Mouse (Mus musculus) B cell, adult (primary cell): ENCODE results near the gene Zyg11a. TPM values are rescaled to one million over a fixed set of nuclear protein-coding genes. Genes with fewer than 3 reads are reported as not detected.

Experiments used
- total RNA-seq: library from RNA; stranded (reverse); gene quantifications from 4 replicates; pipeline ENCODE4 v1.2.4, GENCODE M21; 2023; ENCODE audit not compliant: inconsistent age

Gene Zyg11a
- total RNA-seq: not detected in 4 replicates

DNA sequence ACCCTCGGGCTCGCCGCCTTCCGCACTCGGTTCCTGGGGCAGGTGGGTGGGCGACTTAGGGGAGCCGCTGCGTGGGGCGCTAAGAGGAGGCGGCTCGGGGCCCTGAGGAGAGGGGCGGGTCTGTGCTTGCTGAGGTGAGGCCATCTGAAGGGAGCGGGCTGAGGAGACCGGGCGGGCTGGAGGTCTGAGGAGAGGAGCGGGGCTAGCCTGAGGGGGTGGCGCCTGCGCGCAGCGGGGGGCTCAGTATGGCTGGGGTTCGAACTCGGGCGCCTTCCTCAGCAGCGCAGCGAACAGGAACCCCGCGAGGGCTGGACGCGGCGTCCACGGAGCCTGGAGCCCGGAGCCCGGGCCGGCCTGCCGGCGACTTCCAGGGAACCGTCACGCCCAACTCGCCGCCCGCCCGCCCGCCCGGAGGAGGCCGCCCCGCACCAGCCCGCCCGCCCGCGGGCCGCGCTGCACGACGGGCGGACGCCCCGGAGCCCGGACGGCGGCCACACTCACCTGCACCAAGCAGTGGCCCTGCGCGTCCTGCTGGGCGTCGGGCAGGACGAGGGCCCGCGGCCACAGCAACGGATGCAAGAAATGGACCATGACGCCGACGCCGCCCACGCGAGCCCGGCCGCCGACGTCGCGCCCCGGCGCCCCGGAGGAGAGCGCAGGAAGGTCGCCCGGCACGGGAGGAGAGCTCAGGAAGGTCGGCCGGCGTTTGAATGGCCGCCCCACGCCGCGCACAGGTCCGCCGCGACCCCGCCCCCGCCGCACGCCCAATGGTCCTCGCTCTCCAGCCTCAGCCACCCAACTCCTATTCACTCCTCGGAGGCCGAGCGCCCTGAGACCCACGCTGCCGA is at the start of gene Zyg11a:
Gene Zyg11a (minus strand): TSS at position 717 of the 848 bp plus-strand sequence.

DNA sequence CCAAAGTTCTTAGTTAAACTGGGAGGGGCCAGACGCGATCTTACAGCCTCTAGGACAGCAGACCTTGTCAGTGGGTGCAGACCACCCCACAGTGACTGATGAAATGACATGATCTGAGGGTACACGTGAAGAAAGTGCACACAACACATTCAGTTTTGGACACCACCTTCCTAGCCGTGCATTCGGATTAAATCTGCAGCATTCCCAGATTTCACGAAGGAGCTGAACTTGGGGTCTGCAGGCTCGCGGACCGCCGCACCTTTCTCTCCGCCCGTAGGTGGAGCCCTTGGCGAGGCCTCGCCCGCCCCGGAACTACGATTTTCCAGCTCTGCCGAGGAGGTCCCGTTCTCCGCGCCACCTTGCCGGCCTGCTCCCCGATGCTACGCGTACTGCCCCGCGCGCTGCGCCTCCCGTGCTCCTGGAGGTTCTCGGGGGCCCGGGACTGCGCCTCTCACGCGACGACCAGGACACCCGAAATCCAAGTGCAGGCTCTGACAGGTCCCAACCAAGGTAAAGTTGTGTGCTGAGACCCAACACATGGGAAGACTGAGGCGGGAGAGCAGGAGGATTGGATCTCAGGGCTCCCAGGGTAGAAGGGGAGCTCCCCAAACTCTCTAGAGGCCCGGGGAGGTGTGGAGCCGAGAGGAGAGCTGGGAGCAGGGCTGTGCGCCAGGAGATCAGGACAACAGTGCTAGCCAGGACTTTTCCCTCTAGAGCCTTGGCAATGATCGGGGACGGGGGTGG is 52.5 kb downstream of the Zyg11a start, which contains the start of gene Echdc2:
Gene Echdc2 (plus strand): TSS at position 286 of the 744 bp plus-strand sequence.

DNA sequence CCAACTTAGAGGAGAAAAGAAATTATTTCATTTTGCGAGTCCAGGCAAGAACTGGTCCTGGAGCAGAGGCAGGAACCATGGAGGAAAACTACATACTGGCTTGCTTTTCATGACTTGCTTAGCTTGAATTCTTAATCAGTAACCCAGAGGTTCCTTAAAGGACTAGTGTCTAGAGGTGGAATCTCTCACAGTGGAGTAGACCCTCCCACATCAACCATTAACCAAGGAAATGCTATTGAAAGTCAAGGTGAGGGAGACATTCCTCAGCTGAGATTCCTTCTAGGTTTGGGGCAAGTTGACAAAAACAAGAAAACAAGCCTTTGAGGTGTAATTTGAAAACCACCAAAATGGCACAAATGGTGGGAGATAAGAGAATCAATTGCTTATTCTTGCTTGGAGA is 73.0 kb downstream of the Zyg11a start, which contains the start of gene Scp2:
Gene Scp2 (minus strand): TSS at position 119 of the 400 bp plus-strand sequence.

Other genes starting within 250 kb of the Zyg11a start
- gene Slc1a7, start 249.7 kb downstream of the Zyg11a start, total RNA-seq: not detected in 4 replicates
- 0.60 to 0.80 TPM (median 0.61 TPM) in 3 of 4 replicates, not detected in the other for gene Podn, start 121.6 kb downstream of the Zyg11a start, total RNA-seq
- 86.4 to 108 TPM (median 101 TPM) in 4 replicates for gene Scp2, start 73.0 kb downstream of the Zyg11a start, total RNA-seq
- not detected in 4 replicates for gene Echdc2, start 52.6 kb downstream of the Zyg11a start, total RNA-seq
- 34.7 to 39.2 TPM (median 38.5 TPM) in 4 replicates for gene Zyg11b, start 83.0 kb upstream of the Zyg11a start, total RNA-seq
- 23.1 to 28.9 TPM (median 26.3 TPM) in 4 replicates for gene Coa7, start 110.1 kb upstream of the Zyg11a start, total RNA-seq
- gene Shisal2a, start 165.3 kb upstream of the Zyg11a start, total RNA-seq: not detected in 4 replicates
- gene Gpx7, start 188.9 kb upstream of the Zyg11a start, total RNA-seq: 0.54 to 1.2 TPM (median 1.1 TPM) in 4 replicates
- 272 to 297 TPM (median 281 TPM) in 4 replicates for gene Tut4, start 241.4 kb upstream of the Zyg11a start, total RNA-seq